Mouse (Mus musculus) E14TG2a.4 (cell line): Measurements from ENCODE around the gene Rchy1.

Experiments used
- H3K27me3 ChIP-seq: 2 replicates; pipeline ENCODE4 v1.6.1; 2014; ENCODE audit warnings: low read length, control low read depth; ENCODE audit not compliant: insufficient read depth
- H3K36me3 ChIP-seq: 2 replicates; pipeline ENCODE4 v1.6.1; 2014; ENCODE audit warnings: low read length, control low read depth; ENCODE audit not compliant: insufficient read depth
- H3K4me1 ChIP-seq: replicated peaks from 2 replicates; pipeline ENCODE4 v1.6.1; 2014; ENCODE audit warnings: low read depth, low read length, control low read depth
- H3K4me3 ChIP-seq: replicated peaks from 2 replicates; pipeline ENCODE4 v1.5.1; 2014; ENCODE audit warnings: mild to moderate bottlenecking, low read length
- H3K9me3 ChIP-seq: 2 replicates; pipeline ENCODE4 v1.6.1; 2014; ENCODE audit warnings: low read length, control low read depth
- CTCF ChIP-seq: conservative IDR thresholded peaks from 2 replicates; pipeline ENCODE4 v1.5.1; 2014; ENCODE audit warnings: low read length
- NANOG ChIP-seq: IDR thresholded peaks from 2 replicates; pipeline ENCODE4 v1.6.1; 2014; ENCODE audit warnings: borderline replicate concordance, low read length, mixed read lengths
- POU5F1 ChIP-seq: IDR thresholded peaks from 2 replicates; pipeline ENCODE4 v1.6.1; 2014; ENCODE audit warnings: low read length, borderline replicate concordance

Gene Rchy1

DNA sequence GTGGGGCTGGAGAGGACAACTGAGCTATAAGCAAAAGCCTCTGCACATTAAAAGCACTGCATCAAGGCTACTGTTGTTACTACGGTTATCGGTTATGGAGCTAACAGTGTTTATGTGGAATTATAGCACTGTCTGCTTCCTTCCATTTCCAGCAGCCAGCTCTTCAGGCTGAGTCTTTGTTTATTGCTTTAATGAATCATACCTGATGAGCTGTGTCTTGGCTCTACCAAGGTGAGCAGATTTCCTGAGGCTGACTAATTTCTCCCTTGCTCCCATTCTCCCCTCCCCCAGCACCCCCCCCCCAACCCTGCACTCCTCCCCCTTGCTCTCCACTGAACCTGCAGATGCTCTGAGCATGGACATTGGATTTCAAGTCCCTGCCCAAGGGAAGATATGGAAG is 24.9 kb upstream of the Rchy1 start:
- TF ChIP-seq CTCF (no peak), POU5F1 (no peak), NANOG (no peak)
- peaks cover 26% of the 10 kb centered on the region for H3K4me1 ChIP-seq
- H3K9me3 ChIP-seq = peaks cover 25% of the 10 kb centered on the region
- no peak overlapping the region for H3K4me3 ChIP-seq
- no peaks in the 10 kb centered on the region for H3K36me3 ChIP-seq
- no peaks in the 10 kb centered on the region for H3K27me3 ChIP-seq

DNA sequence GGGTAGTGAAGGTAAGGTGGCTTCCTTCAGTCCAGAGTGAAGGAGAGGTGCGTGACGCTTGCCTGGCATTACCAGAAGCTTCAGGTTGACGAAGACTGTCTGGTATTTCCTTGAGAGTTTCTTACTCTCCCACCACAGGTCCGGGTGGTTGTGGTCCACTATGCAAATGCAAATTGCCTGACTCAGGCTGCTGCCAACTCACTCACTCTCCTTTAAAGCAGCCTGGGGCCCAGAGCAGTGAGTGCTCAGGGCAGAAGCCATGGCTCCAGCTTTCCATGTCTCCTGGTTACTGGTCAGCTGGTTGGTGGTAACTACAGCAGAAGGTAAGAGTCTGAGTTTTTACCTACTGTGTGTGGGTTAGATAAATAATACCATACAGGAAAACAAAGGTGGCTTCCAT is 24.4 kb upstream of the Rchy1 start, which contains the start of gene Odaph:
Gene Odaph (plus strand): TSS at position 240 of the 400 bp plus-strand sequence.
- TF ChIP-seq CTCF (no peak), POU5F1 (no peak), NANOG (no peak)
- Histone ChIP-seq H3K4me1 (peaks cover 25% of the 10 kb centered on the region), H3K9me3 (peaks cover 25% of the 10 kb centered on the region), H3K27me3 (no peaks in the 10 kb centered on the region), H3K4me3 (no peak within 1 kb of the TSS), H3K36me3 (no peaks in the 10 kb centered on the region)

DNA sequence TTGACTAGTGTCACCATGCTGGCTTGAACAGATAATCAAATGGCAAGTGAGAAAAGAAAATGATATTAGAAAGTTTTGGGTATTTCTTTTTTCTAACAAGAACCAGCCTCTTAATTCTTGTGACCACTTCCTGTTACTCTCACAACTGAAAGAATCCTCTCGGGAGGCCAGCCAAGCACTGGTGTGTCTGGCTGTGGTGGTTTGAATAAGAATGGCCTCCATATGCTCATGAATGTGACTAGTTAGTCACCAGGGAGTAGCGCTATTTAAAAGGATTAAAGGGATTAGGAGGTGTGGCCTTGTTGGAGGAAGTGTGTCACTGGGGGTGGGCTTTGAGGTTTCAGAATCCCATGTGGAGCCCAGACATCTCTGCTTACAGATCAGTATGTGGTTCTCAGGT is 22.9 kb upstream of the Rchy1 start:
- H3K36me3 ChIP-seq = no peaks in the 10 kb centered on the region
- peaks cover 12% of the 10 kb centered on the region for H3K4me1 ChIP-seq
- H3K9me3 ChIP-seq = peaks cover 35% of the 10 kb centered on the region
- no peaks in the 10 kb centered on the region for H3K27me3 ChIP-seq
- TF ChIP-seq NANOG (no peak), POU5F1 (no peak), CTCF (no peak)
- H3K4me3 ChIP-seq = no peak overlapping the region

DNA sequence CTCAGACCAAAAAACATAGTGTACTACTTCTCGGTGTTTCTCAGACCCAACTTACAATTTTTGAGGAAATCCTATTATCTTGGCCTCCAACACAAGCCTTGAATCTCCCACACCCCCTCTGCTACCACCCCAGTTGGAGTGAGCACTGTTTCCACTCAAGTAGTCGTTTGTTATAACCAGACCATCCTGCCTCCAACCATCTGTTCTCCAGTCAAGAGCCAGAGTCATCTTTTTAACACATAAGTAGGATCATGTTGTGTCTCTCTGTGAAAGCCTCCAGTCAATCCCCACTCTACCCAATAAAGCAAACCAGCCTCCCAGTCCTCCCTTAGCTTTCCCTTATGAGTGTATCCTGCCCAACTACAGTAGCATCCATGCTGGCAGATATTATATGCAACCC is 20.6 kb upstream of the Rchy1 start:
- Histone ChIP-seq H3K9me3 (peaks cover 35% of the 10 kb centered on the region), H3K4me3 (no peak overlapping the region), H3K36me3 (no peaks in the 10 kb centered on the region)

DNA sequence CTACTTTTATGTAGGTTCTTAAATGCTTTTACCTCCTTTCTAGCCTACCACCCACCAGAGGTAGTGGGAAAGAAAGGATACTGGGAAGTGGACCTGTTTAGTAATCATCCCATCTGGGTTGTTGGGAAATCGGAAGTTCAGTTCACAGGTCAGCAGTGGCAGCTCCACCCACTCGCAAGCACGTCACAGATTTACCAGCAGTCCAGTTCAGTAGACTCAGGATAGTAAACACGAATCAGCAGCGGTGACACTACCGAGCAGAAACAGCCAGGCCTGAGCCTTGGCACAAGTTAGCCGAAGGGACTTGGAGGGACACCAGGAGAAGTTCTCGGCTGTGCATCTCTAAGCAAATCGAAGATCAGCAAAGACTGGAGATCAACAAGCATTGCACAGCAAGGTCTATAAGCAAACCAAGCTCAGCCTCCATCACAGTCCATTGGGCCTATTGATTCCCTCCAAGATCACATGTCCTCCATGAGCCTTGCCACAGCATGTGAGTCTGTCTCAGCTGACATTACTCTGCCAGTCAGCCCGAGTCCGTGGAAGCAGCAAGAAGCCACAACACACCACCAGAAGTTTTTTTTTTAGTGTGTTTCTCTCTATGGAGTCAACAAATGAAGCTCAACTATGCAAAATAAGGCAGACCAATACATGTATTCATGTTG is 18.4 kb upstream of the Rchy1 start:
- Histone ChIP-seq H3K9me3 (peaks cover 25% of the 10 kb centered on the region), H3K27me3 (no peaks in the 10 kb centered on the region), H3K4me1 (peaks cover 5% of the 10 kb centered on the region), H3K36me3 (no peaks in the 10 kb centered on the region), H3K4me3 (no peak overlapping the region)
- TF ChIP-seq POU5F1 (no peak), NANOG (no peak), CTCF (no peak)

More for the DNA sequence above, 20.6 kb upstream of the Rchy1 start:
- H3K27me3 ChIP-seq = no peaks in the 10 kb centered on the region
- TF ChIP-seq POU5F1 (no peak), NANOG (no peak), CTCF (no peak)
- peaks cover 8% of the 10 kb centered on the region for H3K4me1 ChIP-seq

DNA sequence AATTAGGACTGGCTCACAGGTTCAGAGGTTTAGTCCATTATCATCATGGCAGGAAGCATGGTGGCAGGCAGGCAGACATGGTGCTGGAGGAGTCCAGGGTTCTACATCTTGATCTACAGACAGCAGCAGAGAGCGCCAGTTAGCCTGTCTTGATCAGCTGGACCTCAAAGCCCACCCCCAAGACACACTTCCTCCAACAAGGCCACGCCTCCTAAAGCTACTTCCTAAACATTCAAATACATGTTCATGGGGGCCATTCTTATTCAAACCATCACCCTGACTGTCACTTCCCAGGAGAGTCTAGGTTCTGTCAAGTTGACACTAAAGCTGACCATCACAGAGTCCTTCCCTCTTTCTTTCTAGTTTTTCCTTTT is 14.5 kb upstream of the Rchy1 start:
- H3K4me1 ChIP-seq = peaks cover 6% of the 10 kb centered on the region
- no peak overlapping the region for H3K4me3 ChIP-seq
- no peaks in the 10 kb centered on the region for H3K27me3 ChIP-seq
- no peak for TF ChIP-seq POU5F1
- TF ChIP-seq CTCF = no peak
- TF ChIP-seq NANOG = no peak
- H3K9me3 ChIP-seq = peaks cover 10% of the 10 kb centered on the region; the same call in 1 of the 2 replicates
- H3K36me3 ChIP-seq = no peaks in the 10 kb centered on the region

DNA sequence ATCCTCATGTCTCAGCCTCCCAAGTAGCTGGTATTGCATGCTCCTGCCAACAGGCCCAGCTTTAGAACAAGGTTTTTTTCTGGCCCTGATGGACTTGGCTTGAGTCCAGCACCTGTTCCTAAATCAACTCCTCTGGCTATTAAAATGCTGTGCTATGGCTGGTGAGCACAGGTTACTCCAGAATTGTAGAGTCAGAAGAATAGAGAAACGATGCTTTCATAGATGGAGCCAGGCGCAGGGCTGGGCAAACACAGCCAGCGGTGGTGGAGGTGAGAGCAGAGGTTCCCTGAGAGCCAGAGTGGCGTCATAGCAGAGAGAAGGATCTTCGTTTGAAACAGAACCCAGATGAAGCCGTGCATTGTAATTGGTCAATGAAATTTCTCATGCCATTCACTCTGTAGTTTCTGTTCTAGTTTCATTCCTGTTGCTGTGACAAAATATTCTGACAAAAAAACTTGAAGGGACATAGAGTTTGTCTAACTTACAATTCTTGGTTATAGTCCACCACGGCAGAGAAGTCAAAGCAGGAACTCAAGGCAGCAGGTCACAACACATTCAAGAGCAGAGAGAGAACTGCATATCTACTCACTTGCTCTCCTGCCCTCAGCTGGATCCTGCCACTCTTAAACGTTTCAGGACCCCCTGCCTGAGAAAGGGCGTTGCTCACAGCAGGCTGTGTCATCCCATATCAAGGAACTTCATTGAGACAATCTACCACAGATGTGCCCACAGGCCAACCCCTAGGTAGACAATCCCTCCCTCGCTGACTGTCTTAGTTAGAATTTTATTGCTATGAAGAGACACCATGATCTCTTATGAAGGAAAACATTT is 13.9 kb upstream of the Rchy1 start:
- no peaks in the 10 kb centered on the region for H3K36me3 ChIP-seq
- peaks cover 11% of the 10 kb centered on the region for H3K4me1 ChIP-seq
- H3K9me3 ChIP-seq = peaks cover 10% of the 10 kb centered on the region; the same call in 1 of the 2 replicates
- no peak overlapping the region for H3K4me3 ChIP-seq
- H3K27me3 ChIP-seq = no peaks in the 10 kb centered on the region
- TF ChIP-seq NANOG (no peak), POU5F1 (no peak), CTCF (no peak)

DNA sequence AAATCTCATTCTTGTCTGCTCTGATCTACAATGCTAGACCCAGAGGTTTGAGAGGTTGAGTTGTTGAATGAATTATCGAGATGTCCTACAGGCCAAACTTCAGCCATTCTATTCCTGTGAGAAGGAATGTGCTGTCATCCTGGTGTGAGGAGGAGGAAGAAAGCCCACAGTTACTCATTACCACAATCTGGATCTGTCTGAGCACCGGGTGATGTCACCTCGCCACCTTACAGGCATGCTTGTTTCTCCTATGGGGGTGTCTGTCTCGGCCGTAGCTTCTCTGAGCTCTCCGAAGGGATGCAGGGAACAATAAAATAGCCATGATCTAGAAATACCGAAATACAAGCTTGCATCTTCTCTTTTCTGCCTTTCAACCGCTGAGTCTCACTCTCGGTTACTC is 12.9 kb upstream of the Rchy1 start:
- Histone ChIP-seq H3K4me1 (peaks cover 17% of the 10 kb centered on the region), H3K27me3 (no peaks in the 10 kb centered on the region), H3K9me3 (0 out of 2 replicates have a peak, but pooled peaks cover under 1% of the 10 kb centered on the region), H3K36me3 (no peaks in the 10 kb centered on the region), H3K4me3 (no peak overlapping the region)
- TF ChIP-seq POU5F1 = no peak
- TF ChIP-seq CTCF = no peak
- TF ChIP-seq NANOG = no peak
